Mouse (Mus musculus) adipocyte (in vitro differentiated cells): ENCODE measurements at regions not wholly inside any gene's neighbourhood (a gene's known extent, or its start where the extent isn't known, plus 50 kb on each side); places are given as distances from the start of the nearest gene placed in this dataset.
A peak's percentile ranks its signal among the peaks of the same experiment; 100 is the strongest.

ENCODE experiments used
- DNase-seq: peaks from one replicate; pipeline ENCODE4 v3.0.0-alpha.2; 2016; ENCODE audit warnings: low spot score

- DNase-seq, result no peak
Observed at GRCm38 (mm10) chr6:102005627-102006026, 567.3 kb downstream of the Cntn3 start.

- no peak for DNase-seq
Observed at GRCm38 (mm10) chr6:101998181-101998580, 574.7 kb downstream of the Cntn3 start.

- no peak for DNase-seq
Observed at GRCm38 (mm10) chr6:101997629-101998028, 575.3 kb downstream of the Cntn3 start.

GRCm38 (mm10) chr6:101992815-101993214 is 580.1 kb downstream of the Cntn3 start:
- no peak for DNase-seq

GRCm38 (mm10) chr6:101981656-101982055 is 591.2 kb downstream of the Cntn3 start:
- DNase-seq, result no peak

- no peak for DNase-seq
Observed at GRCm38 (mm10) chr6:101979213-101979612, 593.7 kb downstream of the Cntn3 start.

- no peak for DNase-seq
Observed at GRCm38 (mm10) chr6:101964941-101965340, 587.2 kb upstream of the Pdzrn3 start.

- DNase-seq, result peak; percentile 61
Observed at GRCm38 (mm10) chr6:101961476-101961875, 583.8 kb upstream of the Pdzrn3 start.

GRCm38 (mm10) chr6:101949681-101950080 is 572.0 kb upstream of the Pdzrn3 start:
- no peak for DNase-seq

GRCm38 (mm10) chr6:101948950-101949349 is 571.3 kb upstream of the Pdzrn3 start:
- DNase-seq, result no peak

- no peak for DNase-seq
Observed at GRCm38 (mm10) chr6:101940266-101940866, 562.7 kb upstream of the Pdzrn3 start.

- no peak for DNase-seq
Observed at GRCm38 (mm10) chr6:101938393-101938985, 560.8 kb upstream of the Pdzrn3 start.

- DNase-seq, result no peak
Observed at GRCm38 (mm10) chr6:101937467-101938392, 560.0 kb upstream of the Pdzrn3 start.

GRCm38 (mm10) chr6:101931768-101932167 is 554.1 kb upstream of the Pdzrn3 start:
- no peak for DNase-seq

GRCm38 (mm10) chr6:101921686-101922085 is 544.0 kb upstream of the Pdzrn3 start:
- DNase-seq, result no peak

- no peak for DNase-seq
Observed at GRCm38 (mm10) chr6:101921186-101921585, 543.5 kb upstream of the Pdzrn3 start.

- DNase-seq, result no peak
Observed at GRCm38 (mm10) chr6:101918914-101919313, 541.2 kb upstream of the Pdzrn3 start.

GRCm38 (mm10) chr6:101905029-101905342 is 527.3 kb upstream of the Pdzrn3 start:
- DNase-seq, result no peak

- no peak for DNase-seq
Observed at GRCm38 (mm10) chr6:101904234-101905028, 526.7 kb upstream of the Pdzrn3 start.

- DNase-seq, result no peak
Observed at GRCm38 (mm10) chr6:101902276-101902675, 524.6 kb upstream of the Pdzrn3 start.

- DNase-seq, result no peak
Observed at GRCm38 (mm10) chr6:101898544-101898943, 520.8 kb upstream of the Pdzrn3 start.

- no peak for DNase-seq
Observed at GRCm38 (mm10) chr6:101890655-101891054, 513.0 kb upstream of the Pdzrn3 start.
